Mouse (Mus musculus) kidney, embryonic 16.5 days (tissue): ENCODE measurements at regions not wholly inside any gene's neighbourhood (a gene's known extent, or its start where the extent isn't known, plus 50 kb on each side); places are given as distances from the start of the nearest gene placed in this dataset.

Source experiments
- ATAC-seq: fragments of 200-750 bp; cut with Nextera tagmentation; 2 replicates; pipeline ENCODE4 v1.8.0; 2017; ENCODE audit warnings: moderate TSS enrichment; ENCODE audit not compliant: low FRiP score, low TSS enrichment
- H3K27ac ChIP-seq: fragments of 300-500 bp; sonication (generic); 2 replicates; pipeline ENCODE4 v1.5.1; 2014; ENCODE audit warnings: low read length
- H3K27me3 ChIP-seq: fragments of 300-500 bp; sonication (generic); 2 replicates; pipeline ENCODE4 v1.6.1; 2014; ENCODE audit warnings: low read length, control low read depth, mixed read lengths; ENCODE audit not compliant: insufficient read depth
- H3K36me3 ChIP-seq: fragments of 300-500 bp; sonication (generic); 2 replicates; pipeline ENCODE4 v1.6.1; 2014; ENCODE audit warnings: low read length, control low read depth, mixed read lengths; ENCODE audit not compliant: insufficient read depth
- H3K4me1 ChIP-seq: fragments of 300-500 bp; sonication (generic); 2 replicates; pipeline ENCODE4 v1.6.1; 2014; ENCODE audit warnings: low read length, control low read depth, mixed read lengths; ENCODE audit not compliant: insufficient read depth
- H3K4me2 ChIP-seq: fragments of 300-500 bp; sonication (generic); replicated peaks from 2 replicates; pipeline ENCODE4 v1.6.1; 2014; ENCODE audit warnings: low read depth, low read length
- H3K4me3 ChIP-seq: fragments of 300-500 bp; sonication (generic); 2 replicates; pipeline ENCODE4 v1.5.1; 2014; ENCODE audit warnings: mild to moderate bottlenecking, low read length
- H3K9ac ChIP-seq: fragments of 300-500 bp; sonication (generic); replicated peaks from 2 replicates; pipeline ENCODE4 v1.6.1; 2014; ENCODE audit warnings: low read length
- H3K9me3 ChIP-seq: fragments of 300-500 bp; sonication (generic); 2 replicates; pipeline ENCODE4 v1.6.1; 2016; ENCODE audit warnings: low read length, control low read depth
- WGBS: fragments of 180-500 bp; shearing (Covaris S2); extraction: QIAGEN DNeasy Blood & Tissue Kit; methylation state at CpG from one replicate; pipeline ENCODE4 v1.1.7; 2014; 5-methylcytosine and 5-hydroxymethylcytosine counted together

GRCm38 (mm10) chr10:56673919-56674318, 296.8 kb downstream of the Gja1 start:
- Histone ChIP-seq H3K27ac (no peak overlapping the region), H3K9ac (no peak overlapping the region), H3K27me3 (no peaks in the 10 kb centered on the region), H3K9me3 (no peaks in the 10 kb centered on the region), H3K4me1 (no peaks in the 10 kb centered on the region), H3K36me3 (no peaks in the 10 kb centered on the region), H3K4me2 (no peak overlapping the region), H3K4me3 (no peak overlapping the region)
- 58% methylated on average over 3 of the region's 3 CpGs for WGBS
- no peak for ATAC-seq

GRCm38 (mm10) chr10:56682901-56683300, 305.8 kb downstream of the Gja1 start:
- H3K36me3 ChIP-seq: no peaks in the 10 kb centered on the region
- no peaks in the 10 kb centered on the region for H3K27me3 ChIP-seq
- 79% methylated on average over 3 of the region's 3 CpGs for WGBS
- H3K4me2 ChIP-seq: no peak overlapping the region
- no peak overlapping the region for H3K27ac ChIP-seq
- no peak overlapping the region for H3K9ac ChIP-seq
- H3K4me1 ChIP-seq: peaks cover 2% of the 10 kb centered on the region; the same call in 1 of the 2 replicates
- H3K9me3 ChIP-seq: no peaks in the 10 kb centered on the region
- ATAC-seq: 0 out of 2 replicates have a peak, but pooled peaks have one; percentile 59
- no peak overlapping the region for H3K4me3 ChIP-seq

GRCm38 (mm10) chr10:56685655-56686250, 308.6 kb downstream of the Gja1 start:
- H3K27me3 ChIP-seq: no peaks in the 10 kb centered on the region
- H3K4me2 ChIP-seq: no peak overlapping the region
- H3K27ac ChIP-seq: no peak overlapping the region
- H3K9ac ChIP-seq: no peak overlapping the region
- ATAC-seq: no peak; the same call in 1 of the 2 replicates
- WGBS: 44% methylated on average over 8 of the region's 8 CpGs
- H3K9me3 ChIP-seq: no peaks in the 10 kb centered on the region
- no peaks in the 10 kb centered on the region for H3K36me3 ChIP-seq
- no peak overlapping the region for H3K4me3 ChIP-seq
- peaks cover 2% of the 10 kb centered on the region; the same call in 1 of the 2 replicates for H3K4me1 ChIP-seq

- H3K36me3 ChIP-seq: no peaks in the 10 kb centered on the region
- H3K9me3 ChIP-seq: no peaks in the 10 kb centered on the region
- H3K9ac ChIP-seq: no peak overlapping the region
- no peak overlapping the region for H3K4me2 ChIP-seq
- no peak for ATAC-seq
- no peak overlapping the region for H3K27ac ChIP-seq
- peaks cover 2% of the 10 kb centered on the region; the same call in 1 of the 2 replicates for H3K4me1 ChIP-seq
- no peaks in the 10 kb centered on the region for H3K27me3 ChIP-seq
- no peak overlapping the region for H3K4me3 ChIP-seq
- WGBS: 73% methylated on average over 2 of the region's 2 CpGs
Measured at GRCm38 (mm10) chr10:56691467-56691866, 314.3 kb downstream of the Gja1 start.

- H3K4me2 ChIP-seq: no peak overlapping the region
Measured at GRCm38 (mm10) chr10:56695100-56695499, 318.0 kb downstream of the Gja1 start.

GRCm38 (mm10) chr10:56700126-56700525, 323.0 kb downstream of the Gja1 start:
- no peaks in the 10 kb centered on the region for H3K36me3 ChIP-seq
- H3K9me3 ChIP-seq: no peaks in the 10 kb centered on the region
- H3K4me3 ChIP-seq: no peak overlapping the region
- H3K4me1 ChIP-seq: no peaks in the 10 kb centered on the region
- no peak overlapping the region for H3K27ac ChIP-seq
- WGBS: 67% methylated on average over 6 of the region's 6 CpGs
- H3K27me3 ChIP-seq: no peaks in the 10 kb centered on the region
- H3K9ac ChIP-seq: no peak overlapping the region
- H3K4me2 ChIP-seq: no peak overlapping the region
- no peak for ATAC-seq

More at GRCm38 (mm10) chr10:56695100-56695499, 318.0 kb downstream of the Gja1 start:
- Histone ChIP-seq H3K9me3 (no peaks in the 10 kb centered on the region), H3K27me3 (no peaks in the 10 kb centered on the region), H3K9ac (no peak overlapping the region), H3K27ac (no peak overlapping the region), H3K4me3 (no peak overlapping the region), H3K4me1 (no peaks in the 10 kb centered on the region), H3K36me3 (no peaks in the 10 kb centered on the region)
- WGBS: 19% methylated on average over 3 of the region's 3 CpGs
- no peak for ATAC-seq

- Histone ChIP-seq H3K4me2 (no peak overlapping the region), H3K36me3 (no peaks in the 10 kb centered on the region), H3K4me1 (peaks cover 11% of the 10 kb centered on the region), H3K4me3 (no peak overlapping the region), H3K27ac (no peak overlapping the region), H3K27me3 (no peaks in the 10 kb centered on the region), H3K9me3 (no peaks in the 10 kb centered on the region), H3K9ac (no peak overlapping the region)
- no peak for ATAC-seq
- WGBS: 61% methylated on average over 2 of the region's 2 CpGs
Measured at GRCm38 (mm10) chr10:56708411-56708810, 331.3 kb downstream of the Gja1 start.

- no peaks in the 10 kb centered on the region for H3K27me3 ChIP-seq
- ATAC-seq: no peak
- 42% methylated on average over 1 of the region's 1 CpGs for WGBS
Measured at GRCm38 (mm10) chr10:56708886-56709285, 331.8 kb downstream of the Gja1 start.

GRCm38 (mm10) chr10:56712611-56713105, 335.5 kb downstream of the Gja1 start:
- peaks cover 11% of the 10 kb centered on the region for H3K4me1 ChIP-seq
- H3K36me3 ChIP-seq: no peaks in the 10 kb centered on the region
- no peak overlapping the region for H3K27ac ChIP-seq
- 0 out of 2 replicates have a peak overlapping the region, but pooled peaks have one; percentile 10 for H3K4me2 ChIP-seq
- no peaks in the 10 kb centered on the region for H3K27me3 ChIP-seq
- H3K9me3 ChIP-seq: no peaks in the 10 kb centered on the region
- H3K9ac ChIP-seq: no peak overlapping the region
- H3K4me3 ChIP-seq: no peak overlapping the region
- ATAC-seq: no peak
- WGBS: 25% methylated on average over 7 of the region's 7 CpGs

More at GRCm38 (mm10) chr10:56708886-56709285, 331.8 kb downstream of the Gja1 start:
- no peak overlapping the region for H3K27ac ChIP-seq
- H3K4me1 ChIP-seq: peaks cover 11% of the 10 kb centered on the region
- H3K4me2 ChIP-seq: no peak overlapping the region
- H3K9ac ChIP-seq: no peak overlapping the region
- no peak overlapping the region for H3K4me3 ChIP-seq
- H3K36me3 ChIP-seq: no peaks in the 10 kb centered on the region
- H3K9me3 ChIP-seq: no peaks in the 10 kb centered on the region

GRCm38 (mm10) chr10:56737073-56737472, 359.9 kb downstream of the Gja1 start:
- Histone ChIP-seq H3K4me3 (no peak overlapping the region), H3K9ac (no peak overlapping the region), H3K27ac (no peak overlapping the region), H3K36me3 (no peaks in the 10 kb centered on the region), H3K4me2 (no peak overlapping the region), H3K9me3 (no peaks in the 10 kb centered on the region), H3K27me3 (no peaks in the 10 kb centered on the region), H3K4me1 (no peaks in the 10 kb centered on the region)
- no peak for ATAC-seq
